Mouse (Mus musculus): Measurements from ENCODE around the gene Kcnrg.

- TF ChIP-seq MYOG (IDR thresholded peaks at IDR 0.05; ENCODE audit: control insufficient read depth in 1 of 3, insufficient read depth in 1 of 3, insufficient read length in 2 of 3, low read depth in 2 of 3): no peak
- TF ChIP-seq CEBPB (IDR thresholded peaks at IDR 0.05; ENCODE audit: insufficient read depth, poor library complexity, severe bottlenecking): no peak
- no peak for TF ChIP-seq POLR2A (IDR thresholded peaks at IDR 0.05; ENCODE audit: insufficient read length, low read depth)
- TF ChIP-seq MAX (IDR thresholded peaks at IDR 0.05; ENCODE audit: low read depth): no peak
- no peak for TF ChIP-seq MYOD1 (IDR thresholded peaks at IDR 0.05; ENCODE audit: control insufficient read depth in 1 of 3, insufficient read length in 2 of 3, low read depth in 2 of 3)
- TF ChIP-seq E2F4 (IDR thresholded peaks at IDR 0.05; ENCODE audit: insufficient read depth): no peak
- no peak for TF ChIP-seq POLR2AphosphoS2 (IDR thresholded peaks at IDR 0.05; ENCODE audit: insufficient read length, low read depth)
- no peak for TF ChIP-seq TCF12 (IDR thresholded peaks at IDR 0.05; ENCODE audit: insufficient read depth, poor library complexity, severe bottlenecking)
- TF ChIP-seq USF1 (IDR thresholded peaks at IDR 0.05; ENCODE audit: low read depth): no peak
- no peak for TF ChIP-seq SRF (IDR thresholded peaks at IDR 0.05; ENCODE audit: control insufficient read depth, insufficient read length, low read depth)
- TF ChIP-seq REST (IDR thresholded peaks at IDR 0.05; ENCODE audit: insufficient read depth, insufficient read length): no peak
These were observed 3.2 kb upstream of the Kcnrg start for GRCm38 (mm10) chr14:61604081-61604480.

Measured in myocyte (in vitro differentiated cells).